Mouse (Mus musculus): ENCODE results near the gene Usp54.

- TF ChIP-seq CTCF (IDR thresholded peaks at IDR 0.05; ENCODE audit: low read depth) (no peak), EP300 (IDR thresholded peaks at IDR 0.05; ENCODE audit: low read depth) (no peak)
Measured at GRCm38 (mm10) chr14:20655731-20656130, 14.9 kb upstream of the Usp54 start.
